ENCODE assay signal across 10 mouse cellular contexts in the genomic region with DNA sequence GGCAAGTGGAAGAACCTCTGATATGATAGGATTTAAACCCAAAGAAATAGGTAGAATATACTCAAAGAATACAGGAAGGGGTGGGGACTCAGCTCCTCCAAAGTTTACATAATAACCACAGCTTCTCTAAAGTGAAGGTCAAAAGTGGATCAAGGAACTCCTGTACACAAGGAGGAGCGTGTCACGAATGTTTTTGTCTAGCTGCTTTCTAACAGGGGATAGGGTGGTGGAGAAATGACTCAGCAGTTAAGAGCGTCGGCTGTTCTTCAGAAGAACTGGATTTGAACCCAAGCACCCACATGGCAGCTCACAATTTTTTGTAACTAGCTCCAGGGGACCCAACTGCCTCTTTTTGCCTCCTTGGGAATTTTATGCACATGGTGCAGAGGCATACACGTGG. TPM values are rescaled to one million over a fixed set of nuclear protein-coding genes. Genes with fewer than 3 reads are reported as not detected.
A peak's percentile ranks its signal among the peaks of the same experiment; 100 is the strongest.
DNase-seq lines count a peak whose midpoint lies in the region; ATAC-seq lines count a peak whose summit lies in the region.
"Had no signal": no experiment of that assay in that cellular context is flagged by ENCODE, and none has a peak within 500 bp of the region (broad histone marks: within the 10 kb centered on the region; RNA-seq: fewer than 3 reads in every experiment).

No protein-coding gene starts in this region.

- 0 out of 2 replicates have a peak, but pooled peaks have one; percentile 17 for ATAC-seq in lung, embryonic 16.5 days (ENCODE audit: low read depth)
- ATAC-seq in liver, embryonic 11.5 days (replicated peaks; ENCODE audit: low FRiP score), result 0 out of 2 replicates have a peak, but pooled peaks have one; percentile 49
- ATAC-seq in megakaryocyte-erythroid progenitor cell, adult 5-6 weeks (replicated peaks; ENCODE audit: low FRiP score, low TSS enrichment, poor library complexity, severe bottlenecking), result no peak

- H3K27ac ChIP-seq in lung, embryonic 16.5 days (ENCODE audit: low read length), result 0 out of 2 replicates have a peak overlapping the region, but pooled peaks have one; percentile 18
- H3K27ac ChIP-seq in liver, embryonic 11.5 days (ENCODE audit: low read depth, low read length), result no peak overlapping the region
- no peak overlapping the region for H3K27ac ChIP-seq in embryonic facial prominence, embryonic 10.5 days (replicated peaks)
- H3K27ac ChIP-seq: forebrain, embryonic 10.5 days; midbrain, embryonic 10.5 days had no signal

- peaks cover 14% of the 10 kb centered on the region for H3K36me3 ChIP-seq in lung, embryonic 16.5 days (ENCODE audit: control insufficient read depth, insufficient read depth, low read length)
- peaks cover 15% of the 10 kb centered on the region for H3K36me3 ChIP-seq in liver, embryonic 11.5 days (ENCODE audit: control insufficient read depth, insufficient read depth, low read length)
- H3K36me3 ChIP-seq in embryonic facial prominence, embryonic 10.5 days (replicated peaks), result peaks cover 75% of the 10 kb centered on the region

- H3K4me2 ChIP-seq in lung, embryonic 16.5 days (ENCODE audit: low read depth, low read length), result no peak overlapping the region
- no peak overlapping the region for H3K4me2 ChIP-seq in liver, embryonic 11.5 days

- H3K27me3 ChIP-seq in lung, embryonic 16.5 days (ENCODE audit: control insufficient read depth, insufficient read depth, low read depth, low read length), result no peaks in the 10 kb centered on the region
- no peaks in the 10 kb centered on the region for H3K27me3 ChIP-seq in liver, embryonic 11.5 days (replicated peaks; ENCODE audit: control insufficient read depth, insufficient read depth, low read length)
- no peaks in the 10 kb centered on the region for H3K27me3 ChIP-seq in embryonic facial prominence, embryonic 10.5 days (replicated peaks; ENCODE audit: low read depth, poor library complexity, severe bottlenecking)
- H3K27me3 ChIP-seq: neural tube, embryonic 15.5 days had no signal

- WGBS in lung, embryonic 16.5 days, result 69% methylated on average over 5 of the region's 5 CpGs
- 58% methylated on average over 5 of the region's 5 CpGs for WGBS in liver, embryonic 11.5 days
- WGBS in embryonic facial prominence, embryonic 10.5 days, result 90% methylated on average over 5 of the region's 5 CpGs

- peaks cover 5% of the 10 kb centered on the region; the same call in 1 of the 2 replicates for H3K4me1 ChIP-seq in lung, embryonic 16.5 days (replicated peaks; ENCODE audit: control insufficient read depth, insufficient read depth, low read length)
- 0 out of 2 replicates have a peak, but pooled peaks cover 4% of the 10 kb centered on the region for H3K4me1 ChIP-seq in liver, embryonic 11.5 days (replicated peaks; ENCODE audit: control insufficient read depth, insufficient read depth, low read length)
- no peaks in the 10 kb centered on the region for H3K4me1 ChIP-seq in embryonic facial prominence, embryonic 10.5 days
- H3K4me1 ChIP-seq: forebrain, embryonic 10.5 days; midbrain, embryonic 10.5 days; neural tube, embryonic 15.5 days had no signal

- DNase-seq in lung, postnatal 10 days, result no peak
- DNase-seq in ZHBTc4 (ENCODE audit: low read depth, low spot score), result peak; percentile 25
- no peak for DNase-seq in liver, embryonic 11.5 days (ENCODE audit: low spot score)
- no peak for DNase-seq in thymus, postnatal 25 days
- DNase-seq in embryonic facial prominence, embryonic 10.5 days (ENCODE audit: low spot score), result no peak

- H3K9me3 ChIP-seq in lung, embryonic 16.5 days (ENCODE audit: control insufficient read depth, low read length), result no peaks in the 10 kb centered on the region
- no peaks in the 10 kb centered on the region for H3K9me3 ChIP-seq in liver, embryonic 11.5 days (ENCODE audit: control insufficient read depth, low read length)
- H3K9me3 ChIP-seq in embryonic facial prominence, embryonic 10.5 days, result no peaks in the 10 kb centered on the region
- H3K9me3 ChIP-seq: midbrain, embryonic 10.5 days; neural tube, embryonic 15.5 days had no signal

- no peak overlapping the region for H3K9ac ChIP-seq in lung, embryonic 16.5 days (ENCODE audit: low read length)
- no peak overlapping the region for H3K9ac ChIP-seq in liver, embryonic 11.5 days (ENCODE audit: low read depth, low read length)
- H3K9ac ChIP-seq: neural tube, embryonic 15.5 days had no signal

- no peak overlapping the region for H3K4me3 ChIP-seq in lung, embryonic 16.5 days (ENCODE audit: low read length)
- H3K4me3 ChIP-seq in liver, embryonic 11.5 days (ENCODE audit: low read depth, low read length), result no peak overlapping the region
- no peak overlapping the region for H3K4me3 ChIP-seq in embryonic facial prominence, embryonic 10.5 days
- H3K4me3 ChIP-seq: forebrain, embryonic 10.5 days; midbrain, embryonic 10.5 days; neural tube, embryonic 15.5 days had no signal

RNA-seq across cellular contexts. Expression of a gene that starts 22.8 kb away (rescaled TPM):
- polyA plus RNA-seq in lung, embryonic 16.5 days (2015; fragmentation: Nextera tagmentation; extraction: Ambion mirVana), result 85.0 and 89.8 TPM in 2 replicates
- polyA plus RNA-seq in liver, embryonic 11.5 days (2014; fragmentation: Nextera tagmentation; extraction: Ambion mirVana), result 155 and 175 TPM in 2 replicates
- 139 and 149 TPM in 2 replicates for polyA plus RNA-seq in embryonic facial prominence, embryonic 10.5 days (2016; fragmentation: Nextera tagmentation; extraction: Ambion mirVana)
- 281 and 287 TPM in 2 replicates for total RNA-seq in megakaryocyte-erythroid progenitor cell, adult 5-6 weeks (2014; fragmentation: Nextera tagmentation)
- total RNA-seq in megakaryocyte-erythroid progenitor cell, adult 5-6 weeks (2017), result 487 and 511 TPM in 2 replicates

RNA-seq across cellular contexts. Expression of a gene that starts 22.8 kb away (rescaled TPM):
- polyA plus RNA-seq in lung, embryonic 16.5 days (2015; fragmentation: Nextera tagmentation; extraction: Ambion mirVana), result 13.2 and 15.2 TPM in 2 replicates
- 16.4 and 18.5 TPM in 2 replicates for polyA plus RNA-seq in liver, embryonic 11.5 days (2014; fragmentation: Nextera tagmentation; extraction: Ambion mirVana)
- polyA plus RNA-seq in embryonic facial prominence, embryonic 10.5 days (2016; fragmentation: Nextera tagmentation; extraction: Ambion mirVana), result 8.3 and 10.0 TPM in 2 replicates
- total RNA-seq in megakaryocyte-erythroid progenitor cell, adult 5-6 weeks (2014; fragmentation: Nextera tagmentation), result 18.6 and 22.4 TPM in 2 replicates
- 10.9 and 16.6 TPM in 2 replicates for total RNA-seq in megakaryocyte-erythroid progenitor cell, adult 5-6 weeks (2017)
